ENCODE assay signal across 8 mouse cellular contexts in the genomic region with DNA sequence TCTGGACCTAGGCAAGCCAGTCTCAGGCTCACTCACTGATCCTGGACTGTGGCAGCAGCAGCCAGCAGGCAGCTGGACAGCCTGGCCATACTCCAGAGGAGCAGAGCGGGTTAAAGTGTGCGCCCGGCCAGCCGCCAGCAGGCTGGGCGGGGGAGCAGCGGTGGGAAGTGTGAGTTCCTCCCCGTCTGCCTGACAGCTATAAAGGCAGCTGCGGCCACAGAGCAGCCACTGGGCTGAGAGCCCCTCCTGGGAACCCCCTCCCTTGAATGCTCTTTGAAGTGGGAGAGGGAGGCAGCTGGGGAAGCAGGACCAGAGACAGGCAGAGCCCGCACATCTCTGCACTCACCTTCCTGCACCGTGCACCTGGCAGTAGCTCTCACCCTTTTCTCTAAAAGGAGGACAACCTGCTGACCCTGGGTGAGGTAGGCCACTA. TPM values are rescaled to one million over a fixed set of nuclear protein-coding genes. Genes with fewer than 3 reads are reported as not detected.
DNase-seq lines count a peak whose midpoint lies in the region; ATAC-seq and TF ChIP-seq lines count a peak whose summit lies in the region.

Gene Adamtsl2 (plus strand): TSS at position 228 of the 433 bp plus-strand sequence.

- peak; percentile 30 for DNase-seq in T-cell, adult 2 months (ENCODE audit: low spot score)
- peak; percentile 62 to 78 for DNase-seq in cerebellum, postnatal 14 days
- peak; percentile 78 for DNase-seq in gastrocnemius, adult 18-20 months (ENCODE audit: low spot score)
- DNase-seq in hindbrain, embryonic 10.5 days (ENCODE audit: low spot score): peak; percentile 73
- peak; percentile 44 for DNase-seq in layer of hippocampus, adult 9-11 months
- peak; percentile 93 for DNase-seq in lung, postnatal 0 days (ENCODE audit: low spot score)
- peak; percentile 18 for DNase-seq in retina, adult 2 months (ENCODE audit: low read depth, low spot score)

- no peaks in the 10 kb centered on the region for H3K9me3 ChIP-seq in hindbrain, embryonic 10.5 days
- no peaks in the 10 kb centered on the region for H3K9me3 ChIP-seq in lung, postnatal 0 days (ENCODE audit: low read length)

- H3K27me3 ChIP-seq in hindbrain, embryonic 10.5 days (ENCODE audit: insufficient read depth, poor library complexity, severe bottlenecking): peaks cover 37% of the 10 kb centered on the region; the same call in 1 of the 2 replicates
- no peaks in the 10 kb centered on the region for H3K27me3 ChIP-seq in lung, postnatal 0 days (replicated peaks; ENCODE audit: insufficient read depth, low read length)

- peak within 1 kb of the TSS; percentile 70 for H3K27ac ChIP-seq in hindbrain, embryonic 10.5 days
- H3K27ac ChIP-seq in lung, postnatal 0 days (ENCODE audit: low read length): peak within 1 kb of the TSS; percentile 79

- peak within 1 kb of the TSS; percentile 51 for H3K9ac ChIP-seq in lung, postnatal 0 days (replicated peaks; ENCODE audit: low read depth)

- H3K36me3 ChIP-seq in hindbrain, embryonic 10.5 days: no peaks in the 10 kb centered on the region
- no peaks in the 10 kb centered on the region for H3K36me3 ChIP-seq in lung, postnatal 0 days (ENCODE audit: insufficient read depth, low read length)

- peak; percentile 27; the same call in 1 of the 2 replicates for TF ChIP-seq CTCF in lung, postnatal 0 days (IDR thresholded peaks at IDR 0.05)

- ATAC-seq in lung, postnatal 0 days: peak; percentile 86
- ATAC-seq in activated CD4-positive, CD25-positive, alpha-beta regulatory T cell, adult 4 months: no peak

- TF ChIP-seq EP300 in lung, postnatal 0 days (IDR thresholded peaks at IDR 0.05): peak; percentile 41; the same call in 1 of the 2 replicates

- peak within 1 kb of the TSS; percentile 49 for H3K4me2 ChIP-seq in lung, postnatal 0 days (replicated peaks; ENCODE audit: low read depth, low read length)

- WGBS in hindbrain, embryonic 10.5 days: 4% methylated on average over 10 of the region's 10 CpGs
- 1% methylated on average over 10 of the region's 10 CpGs for WGBS in lung, postnatal 0 days

- peak within 1 kb of the TSS; percentile 16 for H3K4me3 ChIP-seq in hindbrain, embryonic 10.5 days
- peak within 1 kb of the TSS; percentile 40 for H3K4me3 ChIP-seq in lung, postnatal 0 days (ENCODE audit: low read depth, low read length)

- peaks cover 41% of the 10 kb centered on the region for H3K4me1 ChIP-seq in hindbrain, embryonic 10.5 days (replicated peaks)
- peaks cover 31% of the 10 kb centered on the region; the same call in 1 of the 2 replicates for H3K4me1 ChIP-seq in lung, postnatal 0 days (ENCODE audit: insufficient read depth, low read depth, low read length)

RNA-seq across cellular contexts. Expression of gene Adamtsl2, which starts in this region (rescaled TPM):
- total RNA-seq in gastrocnemius, adult 18-20 months (2021): 1 to 10 TPM; 2.7 to 6.9 TPM
- polyA plus RNA-seq in hindbrain, embryonic 10.5 days (2016; fragmentation: Nextera tagmentation; extraction: Ambion mirVana): 4.0 and 7.0 TPM in 2 replicates
- 50.6 and 52.3 TPM in 2 replicates for polyA plus RNA-seq in lung, postnatal 0 days (2015; fragmentation: Nextera tagmentation; extraction: Ambion mirVana)
- not detected for polyA plus RNA-seq in activated CD4-positive, CD25-positive, alpha-beta regulatory T cell, adult 4 months (2017; shearing (Covaris generic))

Comparison
In these comparisons a context has a peak if more than half of its experiments do, and no peak if none do; other contexts are left out.
1. DNase-seq: peak in every context shown above with its lines; median percentile 93 in lung, postnatal 0 days; 78 in gastrocnemius, adult 18-20 months; 73 in hindbrain, embryonic 10.5 days; 70 in cerebellum, postnatal 14 days; 44 in layer of hippocampus, adult 9-11 months; 30 in T-cell, adult 2 months; 18 in retina, adult 2 months.